ENCODE assay signal across 10 mouse cellular contexts in genomic region chr1:80221151-80221550, GRCm38 (mm10). TPM values are rescaled to one million over a fixed set of nuclear protein-coding genes. Genes with fewer than 3 reads are reported as not detected.
A peak's percentile ranks its signal among the peaks of the same experiment; 100 is the strongest.
DNase-seq lines count a peak whose midpoint lies in the region; ATAC-seq lines count a peak whose summit lies in the region.
"Had no signal": no experiment of that assay in that cellular context is flagged by ENCODE, and none has a peak within 500 bp of the region (broad histone marks: within the 10 kb centered on the region; RNA-seq: fewer than 3 reads in every experiment).

No protein-coding gene starts in this region.

- H3K27ac ChIP-seq in midbrain, embryonic 16.5 days (ENCODE audit: low read length): no peak overlapping the region
- H3K27ac ChIP-seq in midbrain, embryonic 10.5 days (replicated peaks): no peak overlapping the region

- DNase-seq in frontal cortex, postnatal 10 days (ENCODE audit: low spot score in 2 of 2): no peak
- no peak for DNase-seq in midbrain, embryonic 10.5 days (ENCODE audit: low spot score)
- peak; percentile 67 for DNase-seq in gonadal fat pad, adult 2 months (ENCODE audit: low read depth)
- no peak for DNase-seq in left cerebral cortex, postnatal 4 days
- DNase-seq in left cerebral cortex, adult 9 months (ENCODE audit: low spot score in 2 of 2): no peak
- no peak for DNase-seq in left cerebral cortex, adult 11 months (ENCODE audit: low spot score)
- DNase-seq: kidney, postnatal 10 days had no signal

- no peaks in the 10 kb centered on the region for H3K9me3 ChIP-seq in midbrain, embryonic 16.5 days (replicated peaks; ENCODE audit: control insufficient read depth, low read length, poor library complexity, severe bottlenecking)
- H3K9me3 ChIP-seq in midbrain, embryonic 10.5 days (replicated peaks): no peaks in the 10 kb centered on the region

- WGBS in midbrain, embryonic 16.5 days: 53% methylated on average over 4 of the region's 4 CpGs
- WGBS in midbrain, embryonic 10.5 days: 80% methylated on average over 4 of the region's 4 CpGs

- no peaks in the 10 kb centered on the region for H3K27me3 ChIP-seq in midbrain, embryonic 16.5 days (ENCODE audit: control insufficient read depth, insufficient read depth, low read depth, low read length)
- H3K27me3 ChIP-seq in midbrain, embryonic 10.5 days (ENCODE audit: low read depth, poor library complexity, severe bottlenecking): no peaks in the 10 kb centered on the region

- no peak overlapping the region for H3K4me2 ChIP-seq in midbrain, embryonic 16.5 days (ENCODE audit: low read length)

- no peaks in the 10 kb centered on the region for H3K36me3 ChIP-seq in midbrain, embryonic 16.5 days (ENCODE audit: control insufficient read depth, insufficient read depth, low read length)
- no peaks in the 10 kb centered on the region for H3K36me3 ChIP-seq in midbrain, embryonic 10.5 days

- H3K4me3 ChIP-seq in midbrain, embryonic 16.5 days (ENCODE audit: low read depth, low read length): no peak overlapping the region
- no peak overlapping the region for H3K4me3 ChIP-seq in midbrain, embryonic 10.5 days

- intact Hi-C loops in left cerebral cortex, postnatal 4 days (cut with DNase I): loop anchor here (10.0 kb wide), 1 partner anchor 1146 kb away; no protein-coding TSS in a partner anchor

- H3K9ac ChIP-seq in midbrain, embryonic 16.5 days (ENCODE audit: low read depth, low read length): no peak overlapping the region

- ATAC-seq in frontal cortex, adult (ENCODE audit: low TSS enrichment): peak; percentile 41
- ATAC-seq in midbrain, embryonic 16.5 days: peak; percentile 66
- ATAC-seq: lung, postnatal 0 days had no signal

- H3K4me1 ChIP-seq in midbrain, embryonic 16.5 days (ENCODE audit: control insufficient read depth, insufficient read depth, low read length): peaks cover 9% of the 10 kb centered on the region
- H3K4me1 ChIP-seq in midbrain, embryonic 10.5 days: peaks cover 6% of the 10 kb centered on the region

RNA-seq across cellular contexts. Expression of gene Fam124b, which starts 2.9 kb away (rescaled TPM):
- 0.58 and 0.63 TPM in 2 replicates for polyA plus RNA-seq in midbrain, embryonic 16.5 days (2015; fragmentation: Nextera tagmentation; extraction: Ambion mirVana)
- polyA plus RNA-seq in midbrain, embryonic 10.5 days (2016; fragmentation: Nextera tagmentation; extraction: Ambion mirVana): 0.36 and 0.47 TPM in 2 replicates
- polyA plus RNA-seq in gonadal fat pad, adult 2 months (2012; rRNA removed): 0.19 and 0.31 TPM in 2 replicates
- 1 to 10 TPM; 1.5 to 1.8 TPM for total RNA-seq in left cerebral cortex, postnatal 4 days (2021)
